Mouse (Mus musculus) intestine, postnatal 0 days (tissue): ENCODE data around the gene Ppp1r15a. TPM values are rescaled to one million over a fixed set of nuclear protein-coding genes. Genes with fewer than 3 reads are reported as not detected.

Experiments used
- ATAC-seq: fragments of 200-750 bp; cut with Nextera tagmentation; 2 replicates; pipeline ENCODE4 v1.8.0; 2017; ENCODE audit warnings: mild to moderate bottlenecking, moderate TSS enrichment, moderate library complexity
- H3K27ac ChIP-seq: fragments of 300-500 bp; sonication (generic); 2 replicates; pipeline ENCODE4 v1.5.1; 2014; ENCODE audit warnings: mild to moderate bottlenecking, low read depth, low read length, moderate library complexity
- H3K27me3 ChIP-seq: fragments of 300-500 bp; sonication (generic); replicated peaks from 2 replicates; pipeline ENCODE4 v1.6.1; 2014; ENCODE audit warnings: low read length, mixed read lengths; ENCODE audit not compliant: control insufficient read depth, insufficient read depth
- H3K36me3 ChIP-seq: fragments of 300-500 bp; sonication (generic); 2 replicates; pipeline ENCODE4 v1.6.1; 2014; ENCODE audit warnings: mild to moderate bottlenecking, moderate library complexity; ENCODE audit not compliant: control insufficient read depth, insufficient read depth
- H3K4me1 ChIP-seq: fragments of 300-500 bp; sonication (generic); replicated peaks from 2 replicates; pipeline ENCODE4 v1.6.1; 2014; ENCODE audit warnings: antibody characterized with exemption, low read length, mixed read lengths; ENCODE audit not compliant: control insufficient read depth, insufficient read depth
- H3K4me2 ChIP-seq: fragments of 300-500 bp; sonication (generic); replicated peaks from 2 replicates; pipeline ENCODE4 v1.6.1; 2014; ENCODE audit warnings: low read depth, mild to moderate bottlenecking, moderate library complexity
- H3K4me3 ChIP-seq: fragments of 300-500 bp; sonication (generic); 2 replicates; pipeline ENCODE4 v1.5.1; 2014; ENCODE audit warnings: low read depth, low read length
- H3K9ac ChIP-seq: fragments of 300-500 bp; sonication (generic); 2 replicates; pipeline ENCODE4 v1.6.1; 2014; ENCODE audit warnings: mild to moderate bottlenecking, low read depth, low read length
- H3K9me3 ChIP-seq: fragments of 300-500 bp; sonication (generic); 2 replicates; pipeline ENCODE4 v1.6.1; 2016; ENCODE audit warnings: mixed run types; ENCODE audit not compliant: control insufficient read depth
- CTCF ChIP-seq: sonication (generic); IDR thresholded peaks from 2 replicates; pipeline ENCODE4 v1.5.1; 2016; ENCODE audit warnings: low read depth, mild to moderate bottlenecking, control low read depth, antibody characterized with exemption, moderate library complexity
- WGBS: fragments of 180-500 bp; shearing (Covaris S2); extraction: QIAGEN DNeasy Blood & Tissue Kit; methylation state at CpG from one replicate; pipeline ENCODE4 v1.1.7; 2014; 5-methylcytosine and 5-hydroxymethylcytosine counted together
- polyA plus RNA-seq: library from polyadenylated mRNA; unstranded; fragments of >200 nt; fragmentation: Nextera tagmentation; extraction: Ambion mirVana; gene quantifications from 2 replicates; pipeline ENCODE4 v1.2.1, GENCODE M21; 2015

Gene Ppp1r15a
- polyA plus RNA-seq, 1 experiment from 2014 or later = 9.0 TPM

DNA sequence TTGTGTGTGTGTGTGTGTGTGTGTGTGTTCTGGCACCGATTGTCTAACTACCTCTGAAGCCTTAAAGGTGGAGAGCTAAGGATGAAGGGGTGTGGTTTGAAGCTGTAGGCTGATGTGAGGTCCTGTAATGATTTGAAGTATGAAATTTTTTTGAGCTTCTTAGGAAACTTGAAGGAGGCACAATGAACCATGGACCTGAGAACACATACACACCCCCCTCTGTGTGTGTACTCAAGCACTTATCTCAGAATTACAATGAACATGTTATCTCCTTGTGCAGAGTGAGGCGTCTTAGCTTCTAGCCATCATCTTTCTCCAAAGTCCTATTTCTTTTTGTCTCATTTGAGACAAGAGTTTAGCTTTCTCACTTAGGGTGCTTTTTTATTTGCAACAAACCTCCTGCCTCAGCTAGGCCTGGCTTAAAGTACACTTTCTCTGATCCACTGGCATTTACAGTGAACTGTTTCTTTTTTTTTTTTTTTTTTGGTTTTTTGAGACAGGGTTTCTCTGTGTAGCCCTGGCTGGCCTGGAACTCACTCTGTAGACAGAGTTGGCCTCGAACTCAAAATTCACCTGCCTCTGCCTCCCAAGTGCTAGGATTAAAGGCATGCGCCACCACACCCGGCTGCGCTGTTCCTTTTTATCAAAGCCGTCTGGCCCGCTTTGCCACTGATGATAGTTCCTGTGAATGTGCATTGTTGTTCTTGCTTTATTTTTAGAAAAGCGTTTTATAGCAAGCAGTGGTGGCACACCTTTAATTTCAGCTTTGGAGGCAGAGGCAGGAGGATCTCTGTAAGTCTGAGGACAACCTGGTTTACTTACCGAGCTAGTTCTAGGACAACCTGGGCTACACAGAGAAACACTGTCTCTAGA is 42.8 kb upstream of the Ppp1r15a start:
- Histone ChIP-seq H3K27me3 (no peaks in the 10 kb centered on the region), H3K4me3 (peak overlapping the region; percentile 26; the same call in 1 of the 2 replicates)
- ATAC-seq = peak; percentile 20; the same call in 1 of the 2 replicates

DNA sequence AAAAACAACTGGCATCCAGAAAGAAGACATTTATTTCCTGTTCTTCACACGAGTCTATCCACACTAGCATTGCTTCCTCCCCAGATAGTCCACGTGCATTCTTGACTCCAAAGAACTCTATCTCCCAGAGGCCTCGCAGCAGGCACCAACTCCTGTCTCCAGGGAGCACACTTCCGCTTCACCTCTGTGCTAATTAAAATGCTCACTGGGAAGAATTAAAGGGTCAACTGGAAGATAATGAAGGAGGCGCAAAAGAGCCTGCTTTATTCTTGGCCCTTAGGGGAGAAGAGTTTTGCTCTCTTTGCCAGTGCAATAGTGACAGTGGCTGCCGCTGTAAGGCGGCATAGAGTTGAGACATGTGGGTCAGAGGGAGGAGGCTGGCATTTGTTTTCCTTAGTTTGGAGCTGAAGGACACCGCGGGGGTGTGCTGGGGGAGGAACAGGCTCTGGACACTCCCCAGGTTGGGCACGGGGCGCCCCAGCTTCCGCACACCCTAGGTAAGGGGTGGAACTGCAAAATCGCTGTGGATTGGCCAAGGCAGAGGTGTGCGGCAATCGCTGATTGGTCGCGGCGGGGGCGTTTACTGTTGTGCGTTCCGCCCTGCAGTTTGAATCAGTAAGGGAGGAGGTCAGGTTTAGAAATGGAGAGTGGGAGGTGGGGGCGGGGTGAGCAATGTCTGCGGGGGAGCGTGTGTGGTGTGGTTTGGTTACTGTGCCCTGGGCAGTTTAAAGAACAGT is 41.9 kb upstream of the Ppp1r15a start:
- Histone ChIP-seq H3K9ac (0 out of 2 replicates have a peak overlapping the region, but pooled peaks have one; percentile 13), H3K36me3 (no peaks in the 10 kb centered on the region; the same call in 1 of the 2 replicates), H3K4me1 (peaks cover 4% of the 10 kb centered on the region; the same call in 1 of the 2 replicates), H3K27me3 (no peaks in the 10 kb centered on the region), H3K27ac (peak overlapping the region; percentile 54), H3K4me2 (peak overlapping the region; percentile 74), H3K4me3 (peak overlapping the region; percentile 26), H3K9me3 (no peaks in the 10 kb centered on the region)
- TF ChIP-seq CTCF = no peak
- under 1% methylated on average over 24 of the region's 24 CpGs for WGBS
- ATAC-seq = peak; percentile 94

More for the DNA sequence above, 42.8 kb upstream of the Ppp1r15a start:
- Histone ChIP-seq H3K9ac (no peak overlapping the region), H3K9me3 (no peaks in the 10 kb centered on the region), H3K4me2 (peak overlapping the region; percentile 74), H3K36me3 (peaks cover 3% of the 10 kb centered on the region; the same call in 1 of the 2 replicates), H3K27ac (peak overlapping the region; percentile 50), H3K4me1 (peaks cover 4% of the 10 kb centered on the region; the same call in 1 of the 2 replicates)
- WGBS = 64% methylated on average over 10 of the region's 10 CpGs
- no peak for TF ChIP-seq CTCF

DNA sequence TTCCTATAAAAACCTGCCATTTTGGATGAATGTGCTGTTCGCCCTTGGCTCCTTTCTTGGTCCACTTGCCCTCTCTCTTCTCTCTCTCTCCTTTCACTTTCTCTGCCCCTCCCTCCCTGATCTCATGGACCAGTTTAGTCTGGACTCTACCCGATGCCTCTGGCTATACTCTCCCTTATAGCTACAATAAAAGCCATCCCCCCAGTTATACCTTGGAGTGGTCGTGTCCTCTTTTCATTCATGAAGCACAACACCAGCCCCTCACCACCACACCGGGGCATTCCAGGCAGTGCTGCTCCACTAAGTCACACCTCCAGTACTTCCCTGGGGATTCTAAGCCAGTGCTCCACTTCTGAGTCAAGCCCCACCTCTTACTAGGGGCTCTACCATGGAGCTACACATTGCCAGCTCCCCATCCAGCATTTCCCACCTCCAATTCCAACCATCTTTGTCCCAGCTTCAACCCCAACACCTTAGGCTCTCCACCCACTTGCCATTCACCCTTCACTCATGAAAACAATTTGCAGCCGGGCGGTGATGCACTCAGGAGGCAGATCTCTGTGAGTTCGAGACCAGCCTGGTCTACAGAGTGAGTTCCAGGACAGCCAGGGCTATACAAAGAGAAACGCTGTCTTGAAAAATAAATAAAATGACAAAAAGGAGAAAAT is 41.2 kb upstream of the Ppp1r15a start:
- no peak overlapping the region for H3K4me3 ChIP-seq
- TF ChIP-seq CTCF = no peak
- no peak overlapping the region for H3K9ac ChIP-seq
- no peaks in the 10 kb centered on the region; the same call in 1 of the 2 replicates for H3K36me3 ChIP-seq
- 0 out of 2 replicates have a peak overlapping the region, but pooled peaks have one; percentile 74 for H3K4me2 ChIP-seq
- peak overlapping the region; percentile 54; the same call in 1 of the 2 replicates for H3K27ac ChIP-seq
- peaks cover 4% of the 10 kb centered on the region; the same call in 1 of the 2 replicates for H3K4me1 ChIP-seq
- no peak for ATAC-seq
- 67% methylated on average over 8 of the region's 8 CpGs for WGBS
- H3K27me3 ChIP-seq = no peaks in the 10 kb centered on the region
- H3K9me3 ChIP-seq = no peaks in the 10 kb centered on the region

DNA sequence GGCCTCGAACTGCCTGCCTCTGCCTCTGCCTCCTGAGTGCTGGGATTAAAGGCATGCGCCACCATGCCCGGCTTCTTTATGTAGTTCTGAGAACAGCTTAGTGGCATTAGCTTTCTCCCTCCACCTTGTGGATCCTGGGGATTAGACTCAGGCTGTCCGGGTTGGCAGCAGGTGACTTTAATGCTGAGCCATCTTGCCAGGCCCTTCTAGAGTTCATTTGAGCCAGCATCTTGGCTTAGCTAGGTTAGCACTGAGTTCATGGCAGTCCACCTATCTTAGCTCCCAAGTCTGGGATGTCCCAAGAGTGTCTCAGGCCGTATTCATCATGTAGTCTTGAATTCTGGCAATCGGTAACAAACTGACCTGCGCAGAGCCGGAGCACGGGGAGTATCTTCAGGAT is 39.4 kb upstream of the Ppp1r15a start:
- Histone ChIP-seq H3K27ac (no peak overlapping the region), H3K36me3 (no peaks in the 10 kb centered on the region; the same call in 1 of the 2 replicates), H3K27me3 (peaks cover 3% of the 10 kb centered on the region; the same call in 1 of the 2 replicates), H3K9ac (no peak overlapping the region), H3K4me1 (no peaks in the 10 kb centered on the region; the same call in 1 of the 2 replicates), H3K9me3 (no peaks in the 10 kb centered on the region), H3K4me2 (no peak overlapping the region), H3K4me3 (no peak overlapping the region)
- no peak for TF ChIP-seq CTCF
- WGBS = 94% methylated on average over 9 of the region's 9 CpGs
- no peak for ATAC-seq

DNA sequence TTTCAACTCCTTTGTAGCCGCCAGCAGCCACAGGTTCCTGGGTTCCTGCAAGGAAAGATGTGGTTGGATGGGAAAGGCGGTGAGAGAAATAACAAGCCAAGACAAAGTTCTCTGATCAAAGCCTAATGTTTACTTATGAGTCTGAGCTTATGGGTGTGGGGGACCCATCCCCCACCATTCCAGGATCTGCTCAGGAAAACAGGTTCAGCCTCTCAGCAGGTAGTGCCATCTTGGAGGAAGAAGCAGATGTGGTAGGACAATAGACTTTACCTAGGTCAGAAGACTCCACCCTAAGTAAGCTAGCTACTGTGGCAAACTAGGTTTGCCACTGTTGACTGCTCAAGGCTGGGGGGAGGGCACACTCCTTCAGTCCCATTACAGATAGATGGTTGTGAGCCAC is 38.7 kb upstream of the Ppp1r15a start:
- Histone ChIP-seq H3K4me3 (no peak overlapping the region), H3K27ac (no peak overlapping the region), H3K27me3 (peaks cover 3% of the 10 kb centered on the region; the same call in 1 of the 2 replicates), H3K9ac (no peak overlapping the region), H3K9me3 (no peaks in the 10 kb centered on the region), H3K36me3 (no peaks in the 10 kb centered on the region), H3K4me2 (no peak overlapping the region), H3K4me1 (no peaks in the 10 kb centered on the region)
- ATAC-seq = no peak
- no peak for TF ChIP-seq CTCF
- 67% methylated on average over 2 of the region's 2 CpGs for WGBS
